ENCODE assay signal across 12 mouse cellular contexts in genomic region chr10:16552861-16553635, GRCm38 (mm10).
A peak's percentile ranks its signal among the peaks of the same experiment; 100 is the strongest.
DNase-seq lines count a peak whose midpoint lies in the region; ATAC-seq and TF ChIP-seq lines count a peak whose summit lies in the region.
"Had no signal": no experiment of that assay in that cellular context is flagged by ENCODE, and none has a peak within 500 bp of the region (broad histone marks: within the 10 kb centered on the region; RNA-seq: fewer than 3 reads in every experiment).

No protein-coding gene starts in this region.

- no peak overlapping the region for H3K27ac ChIP-seq in midbrain, postnatal 0 days (ENCODE audit: low read depth, low read length)
- no peak overlapping the region for H3K27ac ChIP-seq in midbrain, embryonic 16.5 days (ENCODE audit: low read length)
- H3K27ac ChIP-seq: midbrain, embryonic 15.5 days had no signal

- H3K9ac ChIP-seq in midbrain, postnatal 0 days (replicated peaks; ENCODE audit: low read length, poor library complexity, severe bottlenecking): no peak overlapping the region
- no peak overlapping the region for H3K9ac ChIP-seq in midbrain, embryonic 16.5 days (ENCODE audit: low read depth, low read length)
- H3K9ac ChIP-seq: midbrain, embryonic 15.5 days had no signal

- 83% methylated on average over 3 of the region's 3 CpGs for WGBS in midbrain, postnatal 0 days
- 80% methylated on average over 3 of the region's 3 CpGs for WGBS in midbrain, embryonic 16.5 days

- H3K27me3 ChIP-seq in midbrain, postnatal 0 days (ENCODE audit: insufficient read depth, low read length): no peaks in the 10 kb centered on the region
- H3K27me3 ChIP-seq in midbrain, embryonic 16.5 days (ENCODE audit: control insufficient read depth, insufficient read depth, low read depth, low read length): no peaks in the 10 kb centered on the region
- H3K27me3 ChIP-seq: midbrain, embryonic 15.5 days had no signal

- no peak for ATAC-seq in midbrain, postnatal 0 days (ENCODE audit: low FRiP score)
- ATAC-seq in midbrain, embryonic 16.5 days: no peak
- peak; percentile 99 for ATAC-seq in megakaryocyte-erythroid progenitor cell, adult 5-6 weeks (replicated peaks; ENCODE audit: low FRiP score, low TSS enrichment, poor library complexity, severe bottlenecking)
- ATAC-seq: hindbrain, embryonic 16.5 days; midbrain, embryonic 15.5 days had no signal

- no peak overlapping the region for H3K4me3 ChIP-seq in midbrain, postnatal 0 days (ENCODE audit: low read depth, low read length)
- H3K4me3 ChIP-seq in midbrain, embryonic 16.5 days (ENCODE audit: low read depth, low read length): no peak overlapping the region
- H3K4me3 ChIP-seq: midbrain, embryonic 15.5 days had no signal

- TF ChIP-seq CTCF in midbrain, postnatal 0 days (IDR thresholded peaks at IDR 0.05): no peak

- H3K4me2 ChIP-seq in midbrain, postnatal 0 days (ENCODE audit: low read depth, low read length, poor library complexity, severe bottlenecking): no peak overlapping the region
- H3K4me2 ChIP-seq in midbrain, embryonic 16.5 days (ENCODE audit: low read length): no peak overlapping the region
- H3K4me2 ChIP-seq: midbrain, embryonic 15.5 days had no signal

- H3K36me3 ChIP-seq in midbrain, postnatal 0 days (ENCODE audit: insufficient read depth, low read length): no peaks in the 10 kb centered on the region
- H3K36me3 ChIP-seq in midbrain, embryonic 16.5 days (ENCODE audit: control insufficient read depth, insufficient read depth, low read length): no peaks in the 10 kb centered on the region
- H3K36me3 ChIP-seq: midbrain, embryonic 15.5 days had no signal

- H3K9me3 ChIP-seq in midbrain, postnatal 0 days (ENCODE audit: low read length): no peaks in the 10 kb centered on the region
- no peaks in the 10 kb centered on the region for H3K9me3 ChIP-seq in midbrain, embryonic 16.5 days (replicated peaks; ENCODE audit: control insufficient read depth, low read length, poor library complexity, severe bottlenecking)
- H3K9me3 ChIP-seq: midbrain, embryonic 15.5 days had no signal

- H3K4me1 ChIP-seq in midbrain, postnatal 0 days (ENCODE audit: insufficient read depth, low read length): no peaks in the 10 kb centered on the region
- H3K4me1 ChIP-seq in midbrain, embryonic 16.5 days (ENCODE audit: control insufficient read depth, insufficient read depth, low read length): no peaks in the 10 kb centered on the region
- H3K4me1 ChIP-seq: midbrain, embryonic 15.5 days had no signal

- DNase-seq in cerebellum, postnatal 10 days: peak; percentile 61 to 62
- DNase-seq in cerebellum, adult 18-20 months: no peak
- peak; percentile 15 for DNase-seq in midbrain, postnatal 0 days (ENCODE audit: low spot score)
- peak; percentile 7 for DNase-seq in gastrocnemius, postnatal 10 days
- DNase-seq in cerebellum, postnatal 4 days (ENCODE audit: low spot score in 2 of 2): no peak
- DNase-seq in thymus, postnatal 14 days: no peak
- DNase-seq: B cell, adult 2 months; right cerebral cortex, postnatal 14 days had no signal

Comparison
In these comparisons a context has a peak if more than half of its experiments do, and no peak if none do; other contexts are left out.
1. DNase-seq: peak in cerebellum, postnatal 10 days (2 of 2), midbrain, postnatal 0 days (single experiment) and gastrocnemius, postnatal 10 days (single experiment); none in cerebellum, adult 18-20 months (0 of 2), cerebellum, postnatal 4 days (0 of 2) and thymus, postnatal 14 days (single experiment).